Mouse (Mus musculus) embryonic facial prominence, embryonic 14.5 days (tissue): ENCODE data around the gene Acaca. TPM values are rescaled to one million over a fixed set of nuclear protein-coding genes. Genes with fewer than 3 reads are reported as not detected.
A peak's percentile ranks its signal among the peaks of the same experiment; 100 is the strongest.

Experiments used
- ATAC-seq: fragments of 200-750 bp; cut with Nextera tagmentation; 2 replicates; pipeline ENCODE4 v1.8.0; 2017; ENCODE audit warnings: low read depth, moderate number of reproducible peaks, moderate TSS enrichment
- DNase-seq: peaks from one replicate; pipeline ENCODE4 v3.0.0-alpha.2; 2015; ENCODE audit warnings: low spot score
- H3K27ac ChIP-seq: fragments of 300-500 bp; sonication (generic); replicated peaks from 2 replicates; pipeline ENCODE4 v1.5.1; 2014; ENCODE audit warnings: low read depth, mild to moderate bottlenecking, low read length, moderate library complexity
- H3K27me3 ChIP-seq: fragments of 300-500 bp; sonication (generic); replicated peaks from 2 replicates; pipeline ENCODE4 v1.6.1; 2014; ENCODE audit warnings: low read length; ENCODE audit not compliant: control insufficient read depth, insufficient read depth
- H3K36me3 ChIP-seq: fragments of 300-500 bp; sonication (generic); 2 replicates; pipeline ENCODE4 v1.6.1; 2014; ENCODE audit warnings: low read length, mixed read lengths; ENCODE audit not compliant: control insufficient read depth, insufficient read depth
- H3K4me1 ChIP-seq: fragments of 300-500 bp; sonication (generic); 2 replicates; pipeline ENCODE4 v1.6.1; 2014; ENCODE audit warnings: antibody characterized with exemption, low read length; ENCODE audit not compliant: control insufficient read depth, insufficient read depth
- H3K4me2 ChIP-seq: fragments of 300-500 bp; sonication (generic); 2 replicates; pipeline ENCODE4 v1.6.1; 2014; ENCODE audit warnings: low read depth, mild to moderate bottlenecking, low read length, moderate library complexity, mixed read lengths
- H3K4me3 ChIP-seq: fragments of 300-500 bp; sonication (generic); 2 replicates; pipeline ENCODE4 v1.5.1; 2014; ENCODE audit warnings: low read depth, mild to moderate bottlenecking, low read length
- H3K9ac ChIP-seq: fragments of 300-500 bp; sonication (generic); 2 replicates; pipeline ENCODE4 v1.6.1; 2014; ENCODE audit warnings: low read depth, mild to moderate bottlenecking, low read length, moderate library complexity, mixed read lengths
- H3K9me3 ChIP-seq: fragments of 300-500 bp; sonication (generic); 2 replicates; pipeline ENCODE4 v1.6.1; 2016; ENCODE audit warnings: low read length; ENCODE audit not compliant: control insufficient read depth
- WGBS: fragments of 180-500 bp; shearing (Covaris S2); extraction: QIAGEN DNeasy Blood & Tissue Kit; methylation state at CpG from one replicate; pipeline ENCODE4 v1.1.7; 2014; 5-methylcytosine and 5-hydroxymethylcytosine counted together
- polyA plus RNA-seq: library from polyadenylated mRNA; unstranded; fragments of >200 nt; fragmentation: Nextera tagmentation; extraction: Ambion mirVana; gene quantifications from 2 replicates; pipeline ENCODE4 v1.2.1, GENCODE M21; 2014

Gene Acaca
- polyA plus RNA-seq, 1 experiment from 2014 or later = 17.4 TPM

GRCm38 (mm10) chr11:84134331-84134860 is 4.9 kb downstream of the Acaca start:
- no peak overlapping the region for H3K4me3 ChIP-seq
- no peaks in the 10 kb centered on the region for H3K27me3 ChIP-seq
- H3K9me3 ChIP-seq = no peaks in the 10 kb centered on the region
- WGBS = 84% methylated on average over 2 of the region's 2 CpGs
- H3K4me2 ChIP-seq = no peak overlapping the region
- H3K4me1 ChIP-seq = no peaks in the 10 kb centered on the region
- ATAC-seq (no peak), DNase-seq (no peak)
- H3K36me3 ChIP-seq = no peaks in the 10 kb centered on the region
- H3K27ac ChIP-seq = no peak overlapping the region
- no peak overlapping the region for H3K9ac ChIP-seq

DNA sequence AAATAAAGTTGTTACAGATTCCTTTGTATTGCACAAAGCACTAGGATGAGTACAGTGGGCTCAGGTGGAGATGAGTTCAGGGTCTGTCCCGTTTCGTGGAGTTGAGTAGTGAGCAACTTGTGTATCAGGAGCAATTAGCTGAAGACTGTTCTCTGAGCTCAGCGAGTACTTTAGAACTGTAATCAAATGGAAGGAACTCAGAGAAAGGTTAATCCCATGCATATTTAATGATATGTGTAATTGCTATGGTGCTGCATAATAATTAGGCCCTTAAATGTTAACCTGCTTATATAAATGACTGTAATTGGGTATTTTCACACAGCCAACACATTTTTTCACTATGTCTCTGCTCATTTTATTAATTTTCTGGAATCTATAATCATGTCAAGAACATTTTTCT is 7.0 kb downstream of the Acaca start:
- 82% methylated on average over 3 of the region's 3 CpGs for WGBS
- Histone ChIP-seq H3K36me3 (no peaks in the 10 kb centered on the region), H3K27me3 (no peaks in the 10 kb centered on the region), H3K4me3 (no peak overlapping the region), H3K9me3 (no peaks in the 10 kb centered on the region), H3K4me1 (no peaks in the 10 kb centered on the region), H3K27ac (no peak overlapping the region), H3K4me2 (no peak overlapping the region), H3K9ac (no peak overlapping the region)
- ATAC-seq (no peak), DNase-seq (no peak)

- DNase-seq (peak; percentile 21), ATAC-seq (no peak)
- WGBS = 61% methylated on average over 2 of the region's 2 CpGs
These were observed 12.3 kb downstream of the Acaca start for GRCm38 (mm10) chr11:84141752-84142151.

DNA sequence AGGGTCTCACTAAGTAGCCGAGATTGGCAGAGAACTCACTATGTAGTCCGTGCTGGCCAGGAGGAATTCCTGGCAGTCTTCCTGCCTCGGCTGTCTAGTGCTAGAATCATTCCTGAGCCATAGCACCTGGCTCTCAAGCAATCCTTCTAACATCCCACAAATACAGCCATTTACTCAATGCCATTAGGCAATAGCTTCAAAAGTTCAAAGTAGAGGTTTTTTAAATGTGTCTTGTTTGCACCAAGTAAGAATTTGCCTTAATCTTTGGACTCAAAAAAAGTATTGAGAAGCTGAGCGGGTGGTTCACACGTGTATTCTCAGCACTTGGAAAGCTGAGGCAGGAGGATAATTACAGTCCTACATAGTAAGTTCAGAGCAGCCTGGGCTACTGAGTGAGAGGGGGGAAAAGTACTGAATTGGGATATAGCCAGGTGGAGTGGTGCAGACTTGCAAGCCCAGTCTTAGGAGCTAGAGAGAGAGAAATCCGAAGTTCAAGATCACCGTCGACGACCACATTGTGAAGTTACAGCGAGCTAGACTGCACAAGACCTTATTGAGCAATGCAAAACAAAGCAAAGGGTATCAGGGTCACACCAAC is 15.8 kb downstream of the Acaca start:
- Histone ChIP-seq H3K27me3 (no peaks in the 10 kb centered on the region), H3K9ac (no peak overlapping the region), H3K27ac (no peak overlapping the region), H3K9me3 (0 out of 2 replicates have a peak, but pooled peaks cover 3% of the 10 kb centered on the region), H3K4me2 (no peak overlapping the region), H3K4me1 (no peaks in the 10 kb centered on the region), H3K36me3 (no peaks in the 10 kb centered on the region), H3K4me3 (no peak overlapping the region)
- DNase-seq (no peak), ATAC-seq (no peak)
- WGBS = 76% methylated on average over 10 of the region's 10 CpGs

More at GRCm38 (mm10) chr11:84141752-84142151, 12.3 kb downstream of the Acaca start:
- Histone ChIP-seq H3K27me3 (no peaks in the 10 kb centered on the region), H3K4me1 (no peaks in the 10 kb centered on the region), H3K9me3 (0 out of 2 replicates have a peak, but pooled peaks cover 3% of the 10 kb centered on the region), H3K27ac (no peak overlapping the region), H3K4me2 (no peak overlapping the region), H3K36me3 (no peaks in the 10 kb centered on the region), H3K9ac (no peak overlapping the region), H3K4me3 (no peak overlapping the region)

- Histone ChIP-seq H3K27me3 (no peaks in the 10 kb centered on the region), H3K4me3 (no peak overlapping the region), H3K4me1 (no peaks in the 10 kb centered on the region), H3K36me3 (no peaks in the 10 kb centered on the region), H3K9me3 (0 out of 2 replicates have a peak, but pooled peaks cover 3% of the 10 kb centered on the region), H3K9ac (no peak overlapping the region), H3K27ac (no peak overlapping the region), H3K4me2 (no peak overlapping the region)
- no peak for ATAC-seq
- DNase-seq = no peak
- 61% methylated on average over 3 of the region's 3 CpGs for WGBS
These were observed 16.6 kb downstream of the Acaca start for GRCm38 (mm10) chr11:84146081-84146480.

- Histone ChIP-seq H3K36me3 (no peaks in the 10 kb centered on the region), H3K9ac (no peak overlapping the region), H3K4me3 (no peak overlapping the region), H3K4me1 (no peaks in the 10 kb centered on the region), H3K27ac (no peak overlapping the region), H3K4me2 (no peak overlapping the region), H3K9me3 (no peaks in the 10 kb centered on the region), H3K27me3 (no peaks in the 10 kb centered on the region)
- ATAC-seq = no peak
- WGBS = 68% methylated on average over 2 of the region's 2 CpGs
- no peak for DNase-seq
These were observed 21.4 kb downstream of the Acaca start for GRCm38 (mm10) chr11:84150884-84151283.

DNA sequence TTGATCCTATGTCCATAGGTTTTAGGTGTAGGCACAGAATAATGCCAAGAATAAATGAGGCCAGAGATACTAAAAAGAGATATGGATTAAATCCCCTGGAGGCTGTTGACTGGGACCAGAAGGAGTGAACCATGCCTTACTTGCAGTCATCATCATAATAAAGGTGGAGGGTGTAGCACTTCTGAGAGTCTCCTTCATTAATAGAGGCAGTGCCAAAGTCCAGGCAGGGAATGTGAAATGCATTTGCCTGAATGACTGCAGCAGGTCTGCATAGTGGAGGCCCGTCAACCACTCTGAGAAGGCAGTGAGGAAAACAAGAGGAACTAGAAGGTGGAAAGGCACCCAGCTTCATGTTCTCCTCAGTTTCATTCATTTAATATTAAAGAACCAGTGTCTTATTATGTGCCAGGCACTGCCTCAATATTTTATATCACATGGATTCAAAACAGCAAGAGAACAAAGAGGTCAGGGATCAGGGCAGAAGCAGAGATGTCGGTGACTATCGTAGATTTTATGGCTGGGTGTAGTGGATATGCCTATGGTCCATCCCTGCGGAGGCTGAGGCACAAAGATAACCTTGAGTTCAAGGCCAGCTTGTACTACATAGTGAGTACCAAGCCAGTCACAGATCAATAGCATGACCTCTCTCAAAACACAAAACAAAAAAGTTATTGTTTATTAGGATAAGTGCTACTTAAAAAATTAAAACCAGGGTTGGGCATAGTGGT is 27.2 kb downstream of the Acaca start:
- no peak for ATAC-seq
- WGBS = 93% methylated on average over 4 of the region's 4 CpGs
- Histone ChIP-seq H3K9me3 (no peaks in the 10 kb centered on the region), H3K36me3 (no peaks in the 10 kb centered on the region), H3K4me2 (no peak overlapping the region), H3K4me1 (no peaks in the 10 kb centered on the region), H3K4me3 (no peak overlapping the region), H3K27ac (no peak overlapping the region), H3K27me3 (no peaks in the 10 kb centered on the region), H3K9ac (no peak overlapping the region)
- DNase-seq = no peak

DNA sequence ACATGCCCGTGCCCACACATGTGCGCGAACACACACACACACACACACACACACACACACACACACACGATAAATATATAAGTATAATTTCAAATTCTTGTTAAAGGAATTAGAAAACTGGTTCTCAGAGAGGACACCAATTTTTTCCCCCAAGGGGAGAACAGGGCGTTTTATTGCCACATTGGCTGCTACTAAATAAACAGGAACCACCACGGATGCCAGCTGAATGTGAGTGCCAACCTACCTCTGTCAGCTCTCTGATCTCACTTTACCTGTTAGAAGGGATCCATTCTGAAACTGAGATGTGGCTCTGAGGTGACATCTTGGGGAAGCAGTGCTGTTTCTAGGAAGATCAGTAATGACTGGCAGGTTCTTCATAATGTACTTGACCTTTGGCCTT is 34.7 kb downstream of the Acaca start:
- Histone ChIP-seq H3K27ac (no peak overlapping the region), H3K36me3 (no peaks in the 10 kb centered on the region), H3K4me2 (no peak overlapping the region), H3K4me3 (no peak overlapping the region), H3K9ac (no peak overlapping the region), H3K27me3 (no peaks in the 10 kb centered on the region), H3K9me3 (no peaks in the 10 kb centered on the region), H3K4me1 (no peaks in the 10 kb centered on the region)
- no peak for DNase-seq
- no peak for ATAC-seq
- 86% methylated on average over 6 of the region's 6 CpGs for WGBS
